Mouse (Mus musculus) forelimb bud, embryonic 11.5 days (tissue): ENCODE measurements around the gene Tcf7l2.

Source experiments
- DNase-seq: peaks from one replicate; pipeline ENCODE4 v3.0.0-alpha.2; 2012; ENCODE audit warnings: low read depth, low spot score

The Tcf7l2 gene

GRCm38 (mm10) chr19:55902573-55903385 is 161.2 kb downstream of the Tcf7l2 start:
- no peak for DNase-seq

GRCm38 (mm10) chr19:55909039-55909438 is 167.4 kb downstream of the Tcf7l2 start:
- DNase-seq, result no peak

DNA sequence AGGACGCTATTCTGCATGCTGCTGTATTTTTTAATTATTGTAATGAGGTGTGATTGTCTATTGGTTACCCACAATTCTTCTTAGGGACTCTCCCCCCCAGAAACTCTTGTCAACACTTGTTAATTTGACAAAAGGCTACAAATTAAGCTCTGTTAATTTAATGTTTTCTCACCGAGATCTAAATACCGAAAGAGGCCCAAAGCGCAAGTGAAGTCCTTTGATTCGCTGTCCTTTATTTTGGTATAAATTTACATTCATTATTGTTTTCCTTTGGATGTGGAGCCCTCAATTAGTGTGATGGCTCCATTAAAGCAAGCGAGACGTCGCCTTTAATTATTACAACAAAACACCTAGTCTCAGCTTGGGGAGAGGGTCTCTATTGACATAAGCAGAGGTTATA is 170.3 kb downstream of the Tcf7l2 start:
- no peak for DNase-seq

DNA sequence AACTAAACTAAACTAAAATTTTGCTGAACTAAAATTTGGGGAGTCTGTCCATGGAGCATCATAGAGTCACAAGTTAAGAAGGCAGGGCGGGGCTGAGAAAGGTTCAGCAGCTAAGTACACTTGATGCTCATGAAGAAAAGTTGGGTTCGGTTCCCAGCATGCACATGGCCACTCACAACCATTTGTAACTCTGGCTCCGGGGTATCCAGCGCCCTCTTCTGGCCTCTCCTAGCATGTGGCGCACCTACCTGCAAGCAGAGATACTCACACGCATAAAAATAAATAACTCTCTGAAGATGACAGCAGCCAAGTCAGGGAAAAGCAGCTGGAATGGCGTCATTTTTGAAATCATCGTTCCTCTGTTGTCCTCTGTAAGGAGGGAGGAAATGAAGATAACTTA is 171.2 kb downstream of the Tcf7l2 start:
- DNase-seq, result no peak

- no peak for DNase-seq
Observed at GRCm38 (mm10) chr19:55913585-55913984, 172.0 kb downstream of the Tcf7l2 start.

GRCm38 (mm10) chr19:55914614-55915211 is 173.1 kb downstream of the Tcf7l2 start:
- DNase-seq, result no peak

GRCm38 (mm10) chr19:55915506-55915905 is 173.9 kb downstream of the Tcf7l2 start:
- DNase-seq, result no peak

GRCm38 (mm10) chr19:55916211-55916610 is 174.6 kb downstream of the Tcf7l2 start:
- DNase-seq, result no peak

- DNase-seq, result peak; percentile 48
Observed at GRCm38 (mm10) chr19:55923789-55924426, 182.3 kb downstream of the Tcf7l2 start.

DNA sequence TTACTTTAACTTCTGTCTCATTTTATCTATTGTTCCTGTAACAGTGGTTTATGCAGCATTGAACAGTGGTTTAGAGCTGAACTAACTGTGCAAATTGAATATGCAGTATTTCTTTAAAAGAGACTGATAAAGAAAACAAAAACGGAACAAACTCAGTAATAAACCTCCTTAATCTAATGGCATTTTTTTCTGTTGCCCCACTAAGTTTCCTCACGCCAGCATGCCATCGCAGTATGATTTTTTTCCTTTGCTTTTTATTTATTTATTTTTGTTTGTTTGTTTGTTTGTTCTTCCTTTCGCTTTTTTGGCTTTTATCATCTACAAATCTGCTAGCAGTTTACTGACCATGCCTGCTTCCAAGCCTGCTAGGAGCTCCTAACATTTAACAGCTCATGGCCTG is 183.2 kb downstream of the Tcf7l2 start:
- DNase-seq, result no peak

DNA sequence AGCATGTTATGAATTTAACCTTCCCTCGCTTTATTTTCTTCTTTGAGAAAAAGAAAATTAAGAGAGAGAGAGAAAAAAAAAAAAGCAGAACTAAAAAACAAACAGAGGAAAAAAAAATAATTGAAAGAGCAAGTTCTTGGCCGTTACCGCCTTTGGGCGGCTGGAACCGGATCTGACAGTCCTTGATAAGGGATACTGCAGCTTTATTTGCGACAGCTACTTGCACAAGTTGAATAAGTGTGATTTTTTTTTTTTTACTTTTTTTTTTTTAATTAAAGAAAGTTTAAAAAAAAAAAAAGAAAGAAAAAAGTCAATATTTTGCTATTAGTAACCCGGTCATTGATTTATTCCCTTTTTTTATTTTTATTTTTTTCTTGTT is 183.8 kb downstream of the Tcf7l2 start:
- no peak for DNase-seq

DNA sequence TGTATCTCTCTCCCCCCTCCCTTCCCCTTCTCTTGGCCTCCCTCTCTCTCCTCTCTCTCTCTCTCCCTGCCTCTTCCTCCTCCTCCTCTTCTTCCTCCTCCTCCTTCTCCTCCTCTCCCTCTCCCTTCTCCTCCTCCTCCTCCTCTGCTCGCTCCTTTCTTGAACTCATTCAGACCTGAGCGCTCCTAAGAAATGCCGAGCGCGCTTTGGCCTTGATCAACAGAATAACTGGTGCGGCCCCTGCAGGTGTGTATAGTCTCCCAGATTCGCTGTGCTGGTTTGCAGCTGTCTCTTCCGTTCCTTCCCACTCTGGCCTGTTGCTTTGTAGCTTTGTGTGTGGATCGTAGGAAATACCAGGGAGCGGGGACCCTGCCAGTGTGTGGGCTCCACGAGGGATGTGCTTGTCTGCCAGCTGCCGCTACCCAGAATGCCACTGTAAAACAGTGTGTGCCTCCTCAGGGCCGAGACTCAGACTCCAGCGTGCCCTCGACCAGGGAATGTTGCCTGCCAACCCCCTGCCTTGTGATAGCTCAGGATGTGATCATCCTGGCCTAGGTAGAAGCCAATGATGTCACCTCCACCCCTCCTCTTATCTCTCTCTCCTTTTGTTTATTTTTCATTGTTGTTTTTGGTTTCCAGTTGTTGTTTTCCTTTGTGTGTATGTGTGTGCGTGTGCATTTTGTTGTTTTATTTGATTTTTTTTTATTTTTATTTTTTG is 184.3 kb downstream of the Tcf7l2 start:
- no peak for DNase-seq

- DNase-seq, result no peak
Observed at GRCm38 (mm10) chr19:55926858-55927673, 185.4 kb downstream of the Tcf7l2 start.

GRCm38 (mm10) chr19:55927674-55928061 is 186.0 kb downstream of the Tcf7l2 start:
- DNase-seq, result no peak

- no peak for DNase-seq
Observed at GRCm38 (mm10) chr19:55928674-55929073, 187.1 kb downstream of the Tcf7l2 start.

DNA sequence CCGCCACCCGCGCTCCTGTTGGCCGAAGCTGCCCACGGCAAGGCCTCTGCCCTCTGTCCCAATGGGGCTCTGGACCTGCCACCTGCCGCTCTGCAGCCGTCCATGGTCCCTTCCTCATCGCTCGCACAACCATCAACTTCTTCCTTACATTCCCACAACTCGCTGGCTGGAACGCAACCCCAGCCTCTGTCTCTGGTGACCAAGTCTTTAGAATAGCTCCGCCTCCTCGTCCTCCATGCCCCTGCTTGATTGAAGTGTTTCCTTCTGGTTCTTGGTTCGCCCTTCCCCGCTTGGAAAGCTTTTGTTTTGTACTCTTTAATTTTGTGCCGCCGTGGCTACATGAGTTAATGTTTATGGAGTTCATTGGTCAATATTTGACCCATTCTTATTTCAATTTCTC is 190.0 kb downstream of the Tcf7l2 start:
- no peak for DNase-seq

- no peak for DNase-seq
Observed at GRCm38 (mm10) chr19:55933947-55934729, 192.5 kb downstream of the Tcf7l2 start.

DNA sequence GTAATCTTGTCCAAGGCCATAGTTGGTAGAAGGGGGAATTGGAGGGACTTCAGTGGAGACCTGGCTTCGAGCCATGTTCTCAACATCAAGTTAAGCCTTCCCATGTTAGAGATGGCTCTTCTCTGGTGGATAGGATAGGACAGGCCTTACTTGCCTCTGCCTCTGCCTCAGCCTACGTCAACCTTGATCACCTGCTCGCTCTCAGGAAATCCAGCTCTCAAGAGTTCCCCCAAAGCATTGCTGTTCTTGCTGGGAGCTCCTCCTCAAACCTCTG is 193.0 kb downstream of the Tcf7l2 start:
- DNase-seq, result no peak

GRCm38 (mm10) chr19:55937026-55937425 is 195.4 kb downstream of the Tcf7l2 start:
- DNase-seq, result no peak

DNA sequence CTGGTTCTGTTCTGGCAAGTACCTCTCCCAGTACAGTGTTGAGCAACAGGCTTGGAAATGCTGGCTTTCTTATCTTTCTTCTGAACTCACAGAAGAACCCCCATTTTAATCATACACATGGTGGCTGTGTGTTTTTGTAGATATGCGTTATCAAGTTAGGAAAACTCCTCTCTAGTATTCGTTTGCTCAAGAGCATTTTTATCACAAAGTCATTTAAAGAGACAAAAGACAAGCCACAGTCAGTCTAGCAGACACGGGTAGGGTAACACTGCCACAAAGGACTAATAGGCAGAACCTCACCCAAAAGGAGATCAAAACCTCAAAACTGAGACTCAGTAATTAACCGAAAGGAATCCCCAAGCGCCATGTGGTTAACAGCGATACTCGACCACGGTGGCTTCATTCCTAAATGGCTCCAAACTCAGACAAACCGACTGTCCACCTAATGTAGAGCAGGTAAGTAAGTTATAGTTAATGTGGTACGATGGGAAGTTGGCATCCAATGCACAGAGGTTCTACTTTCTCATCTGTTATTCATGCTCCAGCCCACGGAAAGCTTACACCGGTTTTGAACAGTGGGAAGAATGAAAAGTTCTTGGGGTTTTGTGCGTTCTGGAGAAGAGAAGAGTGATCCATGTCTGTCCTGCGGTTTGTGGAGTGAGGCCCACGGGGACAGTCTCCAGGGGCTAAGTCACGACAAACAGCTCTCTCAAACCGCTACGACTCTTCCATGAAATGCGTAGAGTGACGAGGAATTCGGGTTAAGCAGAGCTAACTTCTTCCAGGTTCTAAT is 196.8 kb downstream of the Tcf7l2 start:
- DNase-seq, result no peak
